Mouse (Mus musculus): ENCODE measurements around the gene Kdm5a. TPM values are rescaled to one million over a fixed set of nuclear protein-coding genes. Genes with fewer than 3 reads are reported as not detected.

Gene Kdm5a
- polyA plus RNA-seq, 1 experiment from 2014 or later, result 43.3 TPM

DNA sequence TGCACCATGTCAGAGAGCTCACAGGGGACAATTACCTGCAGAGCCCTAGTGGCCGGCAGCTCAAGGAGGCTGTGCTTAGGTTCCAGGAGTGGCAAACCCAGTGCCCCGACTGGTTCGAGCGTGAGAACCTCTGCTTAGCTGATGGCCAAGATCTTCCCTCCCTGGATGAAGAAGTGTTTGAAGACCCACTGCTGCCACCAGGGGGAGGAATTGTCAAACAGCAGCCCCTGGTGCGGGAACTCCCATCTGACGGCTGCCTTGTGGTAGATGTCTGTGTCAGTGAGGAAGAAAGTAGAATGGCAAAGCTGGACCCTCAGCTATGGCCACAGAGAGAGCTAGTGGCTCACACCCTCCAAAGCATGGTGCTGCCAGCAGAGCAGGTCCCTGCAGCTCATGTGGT lies 117.6 kb downstream of the Kdm5a start:
- WGBS, result 88% methylated on average over 6 of the region's 6 CpGs

DNA sequence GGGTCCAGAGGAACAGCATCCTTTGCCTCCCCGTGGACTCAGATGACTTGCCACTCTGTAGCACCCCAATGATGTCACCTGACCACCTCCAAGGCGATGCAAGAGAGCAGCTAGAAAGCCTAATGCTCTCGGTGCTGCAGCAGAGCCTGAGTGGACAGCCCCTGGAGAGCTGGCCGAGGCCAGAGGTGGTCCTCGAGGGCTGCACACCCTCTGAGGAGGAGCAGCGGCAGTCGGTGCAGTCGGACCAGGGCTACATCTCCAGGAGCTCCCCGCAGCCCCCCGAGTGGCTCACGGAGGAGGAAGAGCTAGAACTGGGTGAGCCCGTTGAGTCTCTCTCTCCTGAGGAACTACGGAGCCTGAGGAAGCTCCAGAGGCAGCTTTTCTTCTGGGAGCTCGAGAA lies 118.1 kb downstream of the Kdm5a start:
- H3K4me1 ChIP-seq, result no peaks in the 10 kb centered on the region; the same call in 1 of the 2 replicates
- H3K36me3 ChIP-seq, result peaks cover 8% of the 10 kb centered on the region; the same call in 1 of the 2 replicates
- 0 out of 2 replicates have a peak, but pooled peaks cover 4% of the 10 kb centered on the region for H3K27me3 ChIP-seq
- no peak overlapping the region for H3K4me3 ChIP-seq
- no peak for ATAC-seq (ENCODE audit: insufficient number of reproducible peaks, low FRiP score, low TSS enrichment, low read depth)
- H3K9me3 ChIP-seq, result no peaks in the 10 kb centered on the region
- WGBS, result 94% methylated on average over 14 of the region's 14 CpGs
- no peak overlapping the region for H3K9ac ChIP-seq
- H3K4me2 ChIP-seq, result no peak overlapping the region
- H3K27ac ChIP-seq, result no peak overlapping the region

More for the DNA sequence above, 117.6 kb downstream of the Kdm5a start:
- Histone ChIP-seq H3K36me3 (peaks cover 8% of the 10 kb centered on the region; the same call in 1 of the 2 replicates), H3K4me1 (no peaks in the 10 kb centered on the region; the same call in 1 of the 2 replicates), H3K27ac (no peak overlapping the region), H3K9ac (no peak overlapping the region), H3K4me3 (no peak overlapping the region), H3K9me3 (no peaks in the 10 kb centered on the region), H3K27me3 (0 out of 2 replicates have a peak, but pooled peaks cover 4% of the 10 kb centered on the region), H3K4me2 (no peak overlapping the region)
- ATAC-seq (ENCODE audit: insufficient number of reproducible peaks, low FRiP score, low TSS enrichment, low read depth), result no peak

DNA sequence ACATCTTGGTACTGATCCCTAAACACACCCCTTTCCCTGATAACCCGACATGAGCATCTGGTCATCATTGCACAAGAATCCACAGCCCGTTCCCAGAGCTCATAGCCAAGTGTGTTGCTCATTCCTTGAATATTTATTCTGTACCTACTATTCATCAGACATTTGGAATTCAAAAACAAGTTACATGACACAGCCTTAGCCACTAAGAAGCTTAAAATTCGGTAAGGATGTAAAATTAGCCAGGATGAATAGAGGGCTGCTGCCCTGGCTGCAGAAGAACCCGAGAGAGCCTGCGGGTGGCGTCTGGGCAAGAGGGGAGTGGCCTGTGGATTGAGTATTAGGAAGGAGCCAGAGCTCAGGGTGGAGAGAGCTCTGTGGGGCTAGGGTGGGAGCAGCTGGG lies 118.8 kb downstream of the Kdm5a start:
- Histone ChIP-seq H3K4me1 (no peaks in the 10 kb centered on the region; the same call in 1 of the 2 replicates), H3K4me2 (no peak overlapping the region), H3K4me3 (no peak overlapping the region), H3K9me3 (no peaks in the 10 kb centered on the region), H3K27ac (no peak overlapping the region), H3K27me3 (0 out of 2 replicates have a peak, but pooled peaks cover 4% of the 10 kb centered on the region), H3K9ac (no peak overlapping the region), H3K36me3 (peaks cover 8% of the 10 kb centered on the region; the same call in 1 of the 2 replicates)
- WGBS, result 37% methylated on average over 6 of the region's 6 CpGs
- no peak for ATAC-seq (ENCODE audit: insufficient number of reproducible peaks, low FRiP score, low TSS enrichment, low read depth)

DNA sequence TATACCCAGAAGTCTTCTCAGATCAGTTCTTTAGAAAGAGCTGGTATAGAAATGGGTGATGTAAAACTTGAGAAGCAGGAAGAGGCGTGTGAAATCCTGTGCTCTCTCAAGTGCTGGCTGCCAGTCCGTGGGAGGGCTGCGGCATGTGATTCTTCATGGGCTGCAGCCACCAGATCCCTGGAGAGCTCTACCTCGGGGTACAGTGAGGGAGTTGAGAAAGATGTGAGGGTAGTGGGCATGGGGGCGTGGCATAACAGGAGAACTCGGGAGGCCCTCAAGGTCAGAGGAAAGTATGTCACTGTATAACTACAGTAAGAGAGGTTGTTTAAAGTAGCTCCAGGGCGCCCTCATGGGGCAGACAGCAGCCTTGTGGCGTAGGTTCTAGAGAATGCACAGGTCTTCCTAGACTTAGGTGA lies 119.3 kb downstream of the Kdm5a start:
- Histone ChIP-seq H3K4me1 (no peaks in the 10 kb centered on the region; the same call in 1 of the 2 replicates), H3K36me3 (peaks cover 8% of the 10 kb centered on the region; the same call in 1 of the 2 replicates), H3K4me3 (no peak overlapping the region), H3K9me3 (no peaks in the 10 kb centered on the region), H3K4me2 (no peak overlapping the region), H3K9ac (no peak overlapping the region), H3K27ac (no peak overlapping the region), H3K27me3 (0 out of 2 replicates have a peak, but pooled peaks cover 4% of the 10 kb centered on the region)
- no peak for ATAC-seq (ENCODE audit: insufficient number of reproducible peaks, low FRiP score, low TSS enrichment, low read depth)
- WGBS, result 28% methylated on average over 8 of the region's 8 CpGs

DNA sequence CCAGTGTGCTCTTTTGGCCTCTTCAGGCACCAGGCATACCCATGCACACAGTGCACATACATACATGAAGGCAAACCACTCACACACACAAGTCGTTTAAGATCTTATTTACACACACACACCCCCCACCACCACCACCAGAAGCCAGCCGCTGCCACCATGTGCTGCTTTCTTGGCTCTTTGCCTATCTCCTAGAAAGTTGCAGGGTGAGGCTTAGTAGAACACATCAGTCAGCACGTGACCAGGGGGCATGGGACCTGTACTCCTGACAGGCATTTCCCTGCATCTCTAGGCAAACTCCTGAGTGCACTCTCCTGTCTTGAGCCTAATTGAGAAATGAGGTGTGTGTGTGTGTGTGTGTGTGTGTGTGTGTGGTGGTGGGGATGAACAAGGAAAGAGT lies 121.1 kb downstream of the Kdm5a start:
- Histone ChIP-seq H3K4me2 (no peak overlapping the region), H3K4me1 (no peaks in the 10 kb centered on the region; the same call in 1 of the 2 replicates), H3K9me3 (no peaks in the 10 kb centered on the region), H3K27ac (no peak overlapping the region), H3K4me3 (no peak overlapping the region), H3K9ac (no peak overlapping the region), H3K36me3 (peaks cover 8% of the 10 kb centered on the region; the same call in 1 of the 2 replicates), H3K27me3 (0 out of 2 replicates have a peak, but pooled peaks cover 4% of the 10 kb centered on the region)
- ATAC-seq (ENCODE audit: insufficient number of reproducible peaks, low FRiP score, low TSS enrichment, low read depth), result no peak
- WGBS, result 67% methylated on average over 3 of the region's 3 CpGs

DNA sequence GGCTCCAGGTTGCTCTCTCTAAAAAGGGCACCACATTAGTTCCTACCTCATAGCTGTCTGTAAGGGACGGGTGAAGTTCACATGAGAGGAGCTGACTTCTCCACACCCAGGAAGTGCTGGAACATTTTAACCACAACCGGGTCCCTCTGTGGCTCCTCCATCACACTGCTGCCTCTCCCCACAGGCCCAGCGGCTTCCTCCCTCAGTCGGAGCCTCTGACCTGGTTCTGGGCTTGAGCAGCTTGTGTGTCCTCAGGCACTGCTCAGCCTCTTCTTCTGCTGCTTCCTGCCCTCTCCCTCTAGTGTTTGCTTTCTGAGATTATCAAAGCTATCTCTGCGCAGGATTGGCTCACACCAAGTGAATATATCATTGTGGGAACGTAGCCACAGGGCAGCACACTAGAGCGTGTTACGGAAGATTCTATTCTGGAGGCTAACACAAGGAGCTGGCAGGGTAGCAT lies 122.2 kb downstream of the Kdm5a start:
- ATAC-seq (ENCODE audit: insufficient number of reproducible peaks, low FRiP score, low TSS enrichment, low read depth), result no peak
- Histone ChIP-seq H3K9me3 (no peaks in the 10 kb centered on the region), H3K4me1 (no peaks in the 10 kb centered on the region; the same call in 1 of the 2 replicates), H3K36me3 (peaks cover 4% of the 10 kb centered on the region; the same call in 1 of the 2 replicates), H3K4me2 (no peak overlapping the region), H3K4me3 (no peak overlapping the region), H3K9ac (no peak overlapping the region), H3K27me3 (peaks cover 8% of the 10 kb centered on the region; the same call in 1 of the 2 replicates), H3K27ac (no peak overlapping the region)
- WGBS, result 63% methylated on average over 8 of the region's 8 CpGs

DNA sequence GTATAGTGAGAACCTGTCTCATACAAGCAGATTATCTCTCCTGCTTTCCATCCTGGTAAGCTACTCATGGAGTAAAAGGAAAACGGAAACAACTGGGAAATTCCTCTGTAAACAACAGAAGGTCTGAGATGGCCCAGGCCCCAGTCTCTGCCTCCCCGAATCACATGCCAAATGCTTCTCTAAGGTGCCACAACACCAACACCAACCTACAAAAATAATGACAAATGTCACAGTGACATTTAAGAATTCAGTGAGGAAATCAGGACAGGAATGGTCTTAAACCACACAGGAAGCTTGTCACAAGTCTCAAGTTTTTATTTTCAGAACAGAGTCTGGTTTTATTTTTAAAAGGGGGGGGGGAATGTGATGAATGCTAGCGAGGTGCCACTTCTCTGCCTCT lies 124.7 kb downstream of the Kdm5a start:
- no peaks in the 10 kb centered on the region for H3K36me3 ChIP-seq
- no peak overlapping the region for H3K9ac ChIP-seq
- peaks cover 20% of the 10 kb centered on the region for H3K4me1 ChIP-seq
- H3K27ac ChIP-seq, result no peak overlapping the region
- H3K27me3 ChIP-seq, result peaks cover 32% of the 10 kb centered on the region
- no peak overlapping the region for H3K4me2 ChIP-seq
- WGBS, result 59% methylated on average over 3 of the region's 3 CpGs
- H3K9me3 ChIP-seq, result no peaks in the 10 kb centered on the region
- no peak for ATAC-seq (ENCODE audit: insufficient number of reproducible peaks, low FRiP score, low TSS enrichment, low read depth)
- H3K4me3 ChIP-seq, result no peak overlapping the region

DNA sequence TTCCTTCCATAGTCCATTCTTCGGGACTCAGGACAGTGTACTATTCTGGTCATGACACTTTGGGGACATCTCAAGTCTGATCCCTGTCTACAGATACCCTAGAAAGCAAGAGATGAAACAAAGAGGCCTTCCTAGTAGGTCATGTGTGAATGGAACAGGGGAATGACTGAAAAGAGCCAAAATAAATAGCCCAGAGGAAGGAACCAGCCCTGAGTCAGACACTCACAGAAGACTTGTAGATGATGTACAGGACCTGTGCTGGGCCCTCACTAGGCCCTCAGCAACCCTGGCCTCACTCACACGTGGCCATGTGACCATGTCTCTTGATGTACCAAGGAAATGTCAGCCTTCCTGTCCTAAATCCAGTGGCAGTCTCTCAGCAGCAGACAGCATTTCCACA lies 125.5 kb downstream of the Kdm5a start:
- Histone ChIP-seq H3K4me1 (peaks cover 25% of the 10 kb centered on the region), H3K36me3 (no peaks in the 10 kb centered on the region), H3K9ac (no peak overlapping the region), H3K9me3 (no peaks in the 10 kb centered on the region), H3K27ac (no peak overlapping the region), H3K4me3 (no peak overlapping the region), H3K27me3 (peaks cover 41% of the 10 kb centered on the region), H3K4me2 (no peak overlapping the region)
- WGBS, result 45% methylated on average over 2 of the region's 2 CpGs
- ATAC-seq (ENCODE audit: insufficient number of reproducible peaks, low FRiP score, low TSS enrichment, low read depth), result no peak

DNA sequence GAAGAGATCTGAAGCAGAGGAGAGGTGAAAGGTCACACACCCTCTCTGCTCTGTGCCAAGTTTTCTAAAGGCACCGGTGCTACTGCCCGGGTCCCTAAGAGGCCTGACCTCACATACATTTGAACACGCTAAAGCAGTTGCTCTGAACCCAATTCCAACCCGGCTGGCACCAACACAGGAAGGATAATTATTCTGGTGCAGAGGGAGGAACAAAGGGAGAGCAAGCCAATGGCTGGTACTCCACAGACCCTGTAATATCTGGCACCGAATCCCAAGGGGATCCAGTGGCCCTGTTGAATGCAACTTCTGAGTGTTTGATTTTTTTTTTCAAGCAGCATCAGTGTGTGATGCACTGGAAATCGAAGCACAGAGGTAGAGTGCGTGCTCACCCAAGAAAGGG lies 127.1 kb downstream of the Kdm5a start:
- no peak overlapping the region for H3K4me2 ChIP-seq
- no peak overlapping the region for H3K27ac ChIP-seq
- no peak overlapping the region for H3K4me3 ChIP-seq
- peaks cover 25% of the 10 kb centered on the region for H3K4me1 ChIP-seq
- 60% methylated on average over 7 of the region's 7 CpGs for WGBS
- no peaks in the 10 kb centered on the region for H3K9me3 ChIP-seq
- no peak for ATAC-seq (ENCODE audit: insufficient number of reproducible peaks, low FRiP score, low TSS enrichment, low read depth)
- H3K9ac ChIP-seq, result no peak overlapping the region
- peaks cover 45% of the 10 kb centered on the region for H3K27me3 ChIP-seq
- H3K36me3 ChIP-seq, result no peaks in the 10 kb centered on the region

DNA sequence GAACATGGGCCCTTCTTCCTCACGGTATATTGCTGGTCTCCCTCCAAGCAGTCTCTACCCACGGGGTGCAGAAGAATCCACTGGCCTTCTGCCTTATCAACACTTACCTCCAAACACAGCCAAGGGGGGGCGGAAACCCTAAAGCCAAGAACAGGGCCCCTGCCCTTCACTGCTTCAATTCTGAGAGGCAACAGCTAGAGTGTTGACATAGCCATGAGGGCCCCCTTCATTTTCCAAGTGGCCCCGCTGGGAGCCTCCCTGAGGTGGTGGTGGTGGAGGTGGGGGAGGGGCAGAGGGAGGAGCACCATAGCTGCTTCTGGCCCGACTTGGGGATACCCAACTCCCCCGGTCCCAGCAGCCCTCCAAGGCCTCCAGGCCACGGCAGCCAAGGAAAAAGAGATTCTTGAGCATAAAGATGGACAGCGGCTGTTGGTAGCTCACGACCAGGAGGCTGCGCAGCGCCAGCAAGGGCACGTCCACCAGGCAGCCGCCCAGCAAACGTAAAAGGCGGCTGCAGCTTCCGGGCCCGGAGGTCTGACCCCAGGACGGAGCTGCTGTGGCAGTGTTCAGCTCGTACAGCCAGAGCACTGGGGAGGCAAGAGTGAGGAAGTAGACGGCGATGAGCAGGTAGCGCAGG lies 128.1 kb downstream of the Kdm5a start:
- no peak for ATAC-seq (ENCODE audit: insufficient number of reproducible peaks, low FRiP score, low TSS enrichment, low read depth)
- H3K4me2 ChIP-seq, result peak overlapping the region; percentile 99
- H3K9ac ChIP-seq, result no peak overlapping the region
- no peaks in the 10 kb centered on the region for H3K36me3 ChIP-seq
- peak overlapping the region; percentile 66 for H3K4me3 ChIP-seq
- no peak overlapping the region for H3K27ac ChIP-seq
- H3K9me3 ChIP-seq, result no peaks in the 10 kb centered on the region
- H3K4me1 ChIP-seq, result peaks cover 25% of the 10 kb centered on the region
- 13% methylated on average over 22 of the region's 22 CpGs for WGBS
- H3K27me3 ChIP-seq, result peaks cover 45% of the 10 kb centered on the region

DNA sequence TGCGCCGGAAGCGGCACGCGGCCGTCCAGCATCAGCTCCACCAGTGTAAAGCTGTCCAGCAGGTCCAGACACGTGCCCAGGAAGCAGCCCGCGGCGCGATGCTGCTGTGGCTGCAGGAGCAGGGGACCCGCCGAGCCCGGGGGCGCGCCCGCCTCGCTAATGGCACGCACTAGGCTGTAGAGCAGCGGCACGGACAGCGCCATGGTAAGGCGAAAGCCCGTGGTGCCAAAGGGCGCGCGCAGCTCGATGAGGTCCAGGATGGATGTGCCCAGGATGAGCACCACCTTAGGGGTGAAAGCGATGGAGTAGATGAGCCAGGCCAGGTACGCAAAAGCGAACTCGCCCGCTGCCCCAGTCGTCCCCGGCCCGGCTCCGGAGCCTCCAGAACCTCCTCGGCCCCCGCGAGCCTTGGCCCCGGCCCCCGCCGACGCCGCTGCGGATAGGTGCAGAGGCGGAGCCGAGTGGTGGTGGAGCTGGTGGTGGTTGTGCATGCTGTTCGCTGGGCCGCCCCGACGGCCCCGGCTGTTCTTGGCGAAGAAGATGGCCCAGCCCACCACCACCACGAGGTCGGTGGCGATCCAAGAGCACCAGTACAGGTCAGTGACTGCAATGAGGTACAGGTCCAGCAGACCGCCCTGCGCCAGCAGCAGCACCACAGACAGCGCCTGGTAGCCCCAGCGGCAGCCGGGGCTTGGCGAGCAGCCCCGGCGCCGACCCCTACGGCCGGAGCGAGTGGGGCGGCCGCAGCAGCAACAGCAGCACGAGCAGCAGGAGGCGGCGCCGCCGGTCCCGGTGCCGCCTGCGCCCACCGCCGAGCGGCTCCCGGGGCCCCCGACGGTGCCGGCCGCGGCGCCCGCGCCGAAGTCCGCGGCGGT lies 128.8 kb downstream of the Kdm5a start:
- no peak for ATAC-seq (ENCODE audit: insufficient number of reproducible peaks, low FRiP score, low TSS enrichment, low read depth)
- peak overlapping the region; percentile 66 for H3K4me3 ChIP-seq
- H3K9me3 ChIP-seq, result no peaks in the 10 kb centered on the region
- H3K27ac ChIP-seq, result no peak overlapping the region
- H3K4me1 ChIP-seq, result peaks cover 25% of the 10 kb centered on the region
- peaks cover 45% of the 10 kb centered on the region for H3K27me3 ChIP-seq
- WGBS, result under 1% methylated on average over 84 of the region's 95 CpGs
- H3K36me3 ChIP-seq, result no peaks in the 10 kb centered on the region
- H3K4me2 ChIP-seq, result peak overlapping the region; percentile 99
- peak overlapping the region; percentile 37 for H3K9ac ChIP-seq
